Mouse (Mus musculus) C2C12 (cell line): Measurements from ENCODE around the gene Fbn1. TPM values are rescaled to one million over a fixed set of nuclear protein-coding genes. Genes with fewer than 3 reads are reported as not detected.

ENCODE experiments used
- H3K27me3 ChIP-seq: one replicate; pipeline ENCODE4 v1.6.1; 2011; ENCODE audit not compliant: control insufficient read depth, insufficient read depth, insufficient read length
- H3K36me3 ChIP-seq: one replicate; pipeline ENCODE4 v1.6.1; 2011; ENCODE audit not compliant: control insufficient read depth, insufficient read depth
- H3K4me3 ChIP-seq: one replicate; pipeline ENCODE4 v1.5.1; 2011; ENCODE audit warnings: mild to moderate bottlenecking, control low read depth; ENCODE audit not compliant: poor library complexity, insufficient read depth, severe bottlenecking
- H3K79me2 ChIP-seq: one replicate; pipeline ENCODE4 v1.6.1; 2011; ENCODE audit not compliant: control insufficient read depth, insufficient read depth
- H3K79me3 ChIP-seq: one replicate; pipeline ENCODE4 v1.6.1; 2011; ENCODE audit warnings: low read depth, control low read depth
- H3ac ChIP-seq: one replicate; pipeline ENCODE3; 2011; ENCODE audit warnings: low read depth; ENCODE audit not compliant: control insufficient read depth, insufficient read length
- CEBPB ChIP-seq: IDR thresholded peaks from one replicate; pipeline ENCODE4 v1.6.1; 2011; ENCODE audit warnings: low read depth, mild to moderate bottlenecking, control low read depth, moderate library complexity
- CTCF ChIP-seq: IDR thresholded peaks from one replicate; pipeline ENCODE4 v1.5.1; 2011; ENCODE audit not compliant: control insufficient read depth, insufficient read depth, insufficient read length
- FOSL1 ChIP-seq: IDR thresholded peaks from one replicate; pipeline ENCODE4 v1.8.0; 2011; ENCODE audit warnings: mild to moderate bottlenecking, low read length; ENCODE audit not compliant: poor library complexity, insufficient read depth, severe bottlenecking
- MAX ChIP-seq: IDR thresholded peaks from one replicate; pipeline ENCODE4 v1.6.1; 2011; ENCODE audit warnings: mild to moderate bottlenecking, control low read depth
- MYOD1 ChIP-seq: IDR thresholded peaks from one replicate; pipeline ENCODE4 v1.6.1; 2011; ENCODE audit warnings: low read depth; ENCODE audit not compliant: control insufficient read depth, insufficient read length
- MYOG ChIP-seq: IDR thresholded peaks from one replicate; pipeline ENCODE4 v1.6.1; 2011; ENCODE audit not compliant: control insufficient read depth, insufficient read length; ENCODE audit errors: extremely low read depth
- USF1 ChIP-seq: IDR thresholded peaks from one replicate; pipeline ENCODE4 v1.6.1; 2011; ENCODE audit warnings: low read depth, mild to moderate bottlenecking, control low read depth, moderate library complexity
- polyA plus RNA-seq: library from polyadenylated mRNA; unstranded; fragments of >200 nt; fragmentation: generic; extraction: Trizol; gene quantifications from one replicate; pipeline ENCODE4 v1.2.1, GENCODE M21; 2012; ENCODE audit warnings: missing spikeins

The Fbn1 gene
- polyA plus RNA-seq, 1 experiment = 14.8 TPM

GRCm38 (mm10) chr2:125263753-125264152, 244.0 kb downstream of the Fbn1 start:
- Histone ChIP-seq H3K79me3 (no peaks in the 10 kb centered on the region), H3K4me3 (no peak overlapping the region), H3K79me2 (no peaks in the 10 kb centered on the region), H3K36me3 (peaks cover 41% of the 10 kb centered on the region), H3ac (no peak overlapping the region), H3K27me3 (no peaks in the 10 kb centered on the region)
- no peak for TF ChIP-seq MYOD1
- no peak for TF ChIP-seq FOSL1
- no peak for TF ChIP-seq MYOG
- no peak for TF ChIP-seq CTCF
- no peak for TF ChIP-seq USF1
- TF ChIP-seq CEBPB = no peak
- no peak for TF ChIP-seq MAX

GRCm38 (mm10) chr2:125263056-125263455, 244.7 kb downstream of the Fbn1 start:
- Histone ChIP-seq H3K4me3 (no peak overlapping the region), H3K36me3 (peaks cover 48% of the 10 kb centered on the region)
- TF ChIP-seq MAX (no peak), USF1 (no peak), CTCF (peak; percentile 3)

GRCm38 (mm10) chr2:125260326-125260725, 247.5 kb downstream of the Fbn1 start:
- Histone ChIP-seq H3K27me3 (no peaks in the 10 kb centered on the region), H3K4me3 (no peak overlapping the region), H3K79me2 (peaks cover 11% of the 10 kb centered on the region), H3K36me3 (peaks cover 75% of the 10 kb centered on the region), H3ac (no peak overlapping the region), H3K79me3 (peaks cover 2% of the 10 kb centered on the region)
- TF ChIP-seq MYOG (no peak), MAX (no peak), USF1 (no peak)

More at GRCm38 (mm10) chr2:125263056-125263455, 244.7 kb downstream of the Fbn1 start:
- Histone ChIP-seq H3ac (no peak overlapping the region), H3K27me3 (no peaks in the 10 kb centered on the region), H3K79me2 (no peaks in the 10 kb centered on the region), H3K79me3 (no peaks in the 10 kb centered on the region)

- TF ChIP-seq MYOD1 (no peak), USF1 (no peak), FOSL1 (no peak), CEBPB (no peak), MAX (no peak), CTCF (no peak)
- peaks cover 75% of the 10 kb centered on the region for H3K36me3 ChIP-seq
- no peak overlapping the region for H3K4me3 ChIP-seq
- no peaks in the 10 kb centered on the region for H3K27me3 ChIP-seq
- H3K79me2 ChIP-seq = peaks cover 17% of the 10 kb centered on the region
- H3ac ChIP-seq = no peak overlapping the region
- H3K79me3 ChIP-seq = peaks cover 5% of the 10 kb centered on the region
Observed at GRCm38 (mm10) chr2:125259230-125260120, 248.3 kb downstream of the Fbn1 start.

- H3K79me3 ChIP-seq = peaks cover 38% of the 10 kb centered on the region
- no peak overlapping the region for H3ac ChIP-seq
- peaks cover 95% of the 10 kb centered on the region for H3K36me3 ChIP-seq
- TF ChIP-seq CTCF = no peak
- TF ChIP-seq CEBPB = no peak
- no peak for TF ChIP-seq FOSL1
- TF ChIP-seq MYOD1 = no peak
- no peak for TF ChIP-seq MYOG
- no peak for TF ChIP-seq USF1
- no peak for TF ChIP-seq MAX
- no peaks in the 10 kb centered on the region for H3K27me3 ChIP-seq
- H3K4me3 ChIP-seq = no peak overlapping the region
- peaks cover 53% of the 10 kb centered on the region for H3K79me2 ChIP-seq
Observed at GRCm38 (mm10) chr2:125255886-125256285, 251.9 kb downstream of the Fbn1 start.

- no peak overlapping the region for H3K4me3 ChIP-seq
- peaks cover 49% of the 10 kb centered on the region for H3K79me3 ChIP-seq
- H3ac ChIP-seq = no peak overlapping the region
- peaks cover 93% of the 10 kb centered on the region for H3K36me3 ChIP-seq
- no peaks in the 10 kb centered on the region for H3K27me3 ChIP-seq
- no peak for TF ChIP-seq MYOD1
- TF ChIP-seq FOSL1 = no peak
- no peak for TF ChIP-seq USF1
- TF ChIP-seq MAX = no peak
- no peak for TF ChIP-seq CTCF
- no peak for TF ChIP-seq MYOG
- H3K79me2 ChIP-seq = peaks cover 65% of the 10 kb centered on the region
Observed at GRCm38 (mm10) chr2:125254630-125255029, 253.2 kb downstream of the Fbn1 start.
